Mouse (Mus musculus) E14TG2a.4 (cell line): ENCODE data around the gene Acat3.
"Not testable (repeated sequence)": the region's sequence is repeated elsewhere in the genome, so short reads cannot be mapped to it uniquely, and the experiment has no call there.

Source experiments
- H3K27me3 ChIP-seq: 2 replicates; pipeline ENCODE4 v1.6.1; 2014; ENCODE audit warnings: low read length, control low read depth; ENCODE audit not compliant: insufficient read depth
- H3K36me3 ChIP-seq: 2 replicates; pipeline ENCODE4 v1.6.1; 2014; ENCODE audit warnings: low read length, control low read depth; ENCODE audit not compliant: insufficient read depth
- H3K4me1 ChIP-seq: replicated peaks from 2 replicates; pipeline ENCODE4 v1.6.1; 2014; ENCODE audit warnings: low read depth, low read length, control low read depth
- H3K4me3 ChIP-seq: replicated peaks from 2 replicates; pipeline ENCODE4 v1.5.1; 2014; ENCODE audit warnings: mild to moderate bottlenecking, low read length
- H3K9me3 ChIP-seq: 2 replicates; pipeline ENCODE4 v1.6.1; 2014; ENCODE audit warnings: low read length, control low read depth
- CTCF ChIP-seq: conservative IDR thresholded peaks from 2 replicates; pipeline ENCODE4 v1.5.1; 2014; ENCODE audit warnings: low read length
- NANOG ChIP-seq: IDR thresholded peaks from 2 replicates; pipeline ENCODE4 v1.6.1; 2014; ENCODE audit warnings: borderline replicate concordance, low read length, mixed read lengths
- POU5F1 ChIP-seq: IDR thresholded peaks from 2 replicates; pipeline ENCODE4 v1.6.1; 2014; ENCODE audit warnings: low read length, borderline replicate concordance

The Acat3 gene

GRCm38 (mm10) chr17:12956664-12957063 lies 16.3 kb upstream of the Acat3 start:
- H3K27me3 ChIP-seq = no peaks in the 10 kb centered on the region
- no peak for TF ChIP-seq POU5F1
- no peak for TF ChIP-seq NANOG
- TF ChIP-seq CTCF = no peak
- H3K36me3 ChIP-seq = peaks cover 48% of the 10 kb centered on the region

GRCm38 (mm10) chr17:12949669-12950068 lies 9.3 kb upstream of the Acat3 start:
- TF ChIP-seq CTCF (no peak), POU5F1 (no peak), NANOG (no peak)
- H3K4me3 ChIP-seq = no peak overlapping the region
- no peaks in the 10 kb centered on the region for H3K4me1 ChIP-seq
- no peaks in the 10 kb centered on the region for H3K27me3 ChIP-seq
- peaks cover 80% of the 10 kb centered on the region for H3K36me3 ChIP-seq
- no peaks in the 10 kb centered on the region for H3K9me3 ChIP-seq

More at GRCm38 (mm10) chr17:12956664-12957063, 16.3 kb upstream of the Acat3 start:
- Histone ChIP-seq H3K4me3 (no peak overlapping the region), H3K9me3 (no peaks in the 10 kb centered on the region), H3K4me1 (peaks cover 20% of the 10 kb centered on the region)

DNA sequence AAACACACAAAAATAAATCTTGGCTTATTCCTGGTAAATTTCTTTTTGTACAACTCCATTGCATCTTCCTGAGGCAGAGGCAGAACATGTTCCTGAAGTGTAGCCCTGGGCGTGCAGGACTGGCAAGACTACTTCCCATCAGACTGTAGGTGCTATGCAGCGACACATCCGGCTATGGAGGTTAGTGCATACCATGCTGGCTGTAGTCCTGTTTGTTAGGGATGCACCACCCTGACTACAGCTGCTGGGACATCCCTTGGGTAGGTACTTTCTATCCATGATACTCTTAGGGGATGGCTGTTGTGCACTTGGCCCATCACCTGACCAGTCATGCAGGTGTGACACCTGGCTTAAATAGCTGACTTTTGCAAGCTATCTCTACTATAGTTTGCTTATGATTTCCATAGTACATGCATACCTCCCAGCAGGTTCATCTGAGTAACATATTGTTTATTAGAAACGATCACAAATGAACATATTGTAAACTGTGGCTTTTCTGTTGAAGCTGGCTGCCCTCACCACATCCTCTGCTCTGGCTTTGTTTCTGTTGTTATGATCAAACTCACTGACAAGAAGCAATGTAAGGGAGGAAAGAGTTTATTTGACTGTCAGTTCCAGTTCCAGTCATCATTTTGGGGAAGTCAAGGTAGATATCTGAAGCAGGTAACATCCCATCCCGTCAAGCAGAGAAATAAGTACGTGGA lies 2.2 kb upstream of the Acat3 start:
- no peaks in the 10 kb centered on the region for H3K27me3 ChIP-seq
- H3K4me1 ChIP-seq = peaks cover 10% of the 10 kb centered on the region; the same call in 1 of the 2 replicates
- H3K4me3 ChIP-seq = no peak overlapping the region
- TF ChIP-seq POU5F1 (no peak), NANOG (no peak), CTCF (no peak)
- no peaks in the 10 kb centered on the region for H3K9me3 ChIP-seq
- peaks cover 52% of the 10 kb centered on the region for H3K36me3 ChIP-seq

DNA sequence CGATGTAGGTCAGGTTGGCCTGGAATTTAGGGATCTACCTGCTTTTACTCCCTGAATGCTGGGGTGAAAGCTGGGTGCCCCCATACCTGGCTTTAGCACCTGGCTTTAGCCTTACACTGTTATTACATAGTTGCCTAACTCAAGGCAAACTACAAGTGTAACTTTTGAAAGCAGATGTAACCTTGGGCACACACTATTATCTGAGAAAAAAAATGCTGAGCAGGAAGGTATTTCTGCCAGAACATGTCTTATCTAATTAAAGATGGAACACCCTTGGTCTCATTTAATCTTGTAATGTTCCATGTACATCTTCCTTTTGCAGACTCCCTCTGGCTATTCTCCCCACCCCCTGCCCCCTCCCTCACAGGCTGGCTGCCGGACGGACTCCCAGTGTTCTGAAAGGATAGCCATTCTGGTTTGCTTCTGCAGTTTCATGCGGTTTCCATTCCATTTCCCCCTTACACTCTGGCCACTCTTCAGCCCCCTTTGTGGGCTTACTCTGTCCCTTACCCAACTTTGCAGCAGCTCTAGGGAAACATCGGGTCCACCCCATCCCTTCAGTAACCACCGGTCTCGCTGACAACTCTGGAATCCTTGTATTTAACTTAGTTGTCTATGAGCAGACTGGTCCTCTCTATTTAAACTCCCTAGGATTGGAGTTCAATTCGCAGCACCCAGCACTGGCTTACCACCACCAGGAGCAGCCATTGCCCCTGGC lies 1.3 kb upstream of the Acat3 start:
- Histone ChIP-seq H3K4me1 (peaks cover 10% of the 10 kb centered on the region; the same call in 1 of the 2 replicates), H3K9me3 (no peaks in the 10 kb centered on the region), H3K27me3 (no peaks in the 10 kb centered on the region), H3K36me3 (peaks cover 45% of the 10 kb centered on the region), H3K4me3 (no peak overlapping the region)
- TF ChIP-seq POU5F1 (no peak), CTCF (no peak), NANOG (no peak)

DNA sequence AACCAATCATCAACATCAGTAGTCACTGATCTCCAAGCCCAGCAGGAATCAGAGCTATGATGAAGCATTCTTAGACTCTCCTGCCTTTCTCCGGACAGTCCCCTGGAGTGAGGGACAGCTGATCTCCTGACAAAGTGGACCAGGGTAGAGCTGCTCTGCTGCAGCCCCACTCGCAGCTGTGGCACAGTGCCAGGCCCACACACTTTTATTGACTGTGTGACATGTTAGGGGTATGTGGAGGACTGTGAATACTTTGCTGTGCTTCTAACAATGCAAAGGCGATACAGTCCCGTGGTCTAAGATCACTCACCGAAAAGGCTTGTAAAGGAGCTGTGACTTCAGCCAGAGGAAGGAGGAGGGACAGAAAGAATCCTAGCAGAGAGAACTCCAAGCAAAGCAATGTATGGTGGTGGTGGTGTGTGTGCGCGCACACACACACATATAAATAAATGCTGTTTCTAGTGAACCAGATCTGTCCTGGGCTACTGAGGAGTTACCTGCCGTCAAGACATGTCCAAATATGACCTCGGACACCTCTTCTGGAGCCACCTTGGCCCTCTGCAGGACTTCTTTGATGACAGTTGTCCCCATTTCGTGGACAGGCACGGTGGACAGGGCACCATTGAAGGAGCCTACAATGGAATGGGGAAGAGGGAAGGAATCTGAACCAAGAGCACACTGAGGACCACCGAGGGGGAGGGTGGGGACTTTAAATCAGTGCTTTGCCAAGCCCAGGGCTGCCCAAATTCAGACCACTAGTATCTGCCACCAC lies 837 bp downstream of the Acat3 start:
- Histone ChIP-seq H3K36me3 (peaks cover 25% of the 10 kb centered on the region), H3K4me1 (peaks cover 10% of the 10 kb centered on the region; the same call in 1 of the 2 replicates), H3K4me3 (peak overlapping the region; percentile 69)
- not testable (repeated sequence) for H3K9me3 ChIP-seq, H3K27me3 ChIP-seq

GRCm38 (mm10) chr17:12938077-12938476 lies 2.3 kb downstream of the Acat3 start:
- TF ChIP-seq CTCF (no peak), POU5F1 (no peak), NANOG (no peak)
- Histone ChIP-seq H3K9me3 (no peaks in the 10 kb centered on the region), H3K4me3 (no peak overlapping the region), H3K36me3 (peaks cover 12% of the 10 kb centered on the region), H3K27me3 (no peaks in the 10 kb centered on the region), H3K4me1 (peaks cover 8% of the 10 kb centered on the region; the same call in 1 of the 2 replicates)

GRCm38 (mm10) chr17:12937412-12937970 lies 2.9 kb downstream of the Acat3 start:
- Histone ChIP-seq H3K9me3 (no peaks in the 10 kb centered on the region), H3K27me3 (no peaks in the 10 kb centered on the region), H3K4me3 (no peak overlapping the region), H3K4me1 (peaks cover 8% of the 10 kb centered on the region; the same call in 1 of the 2 replicates), H3K36me3 (peaks cover 7% of the 10 kb centered on the region)
- TF ChIP-seq NANOG (no peak), POU5F1 (no peak), CTCF (no peak)

- peaks cover 10% of the 10 kb centered on the region for H3K4me1 ChIP-seq
- no peaks in the 10 kb centered on the region for H3K27me3 ChIP-seq
- H3K36me3 ChIP-seq = no peaks in the 10 kb centered on the region
- no peak overlapping the region for H3K4me3 ChIP-seq
- TF ChIP-seq CTCF = no peak
- TF ChIP-seq NANOG = no peak
- no peak for TF ChIP-seq POU5F1
- H3K9me3 ChIP-seq = no peaks in the 10 kb centered on the region
These were observed 4.7 kb downstream of the Acat3 start for GRCm38 (mm10) chr17:12935719-12936118.

- H3K9me3 ChIP-seq, H3K27me3 ChIP-seq, H3K4me3 ChIP-seq, H3K36me3 ChIP-seq, H3K4me1 ChIP-seq: not testable (repeated sequence)
These were observed 8.8 kb downstream of the Acat3 start for GRCm38 (mm10) chr17:12931576-12931975.
